Mouse (Mus musculus): ENCODE measurements around the gene Ly6g6d.

Gene Ly6g6d

GRCm38 (mm10) chr17:35023756-35024155, 54.1 kb downstream of the Ly6g6d start:
- DNase-seq (ENCODE audit: low read depth) = no peak

- DNase-seq (ENCODE audit: low read depth) = no peak
Measured at GRCm38 (mm10) chr17:35023221-35023620, 54.6 kb downstream of the Ly6g6d start.

GRCm38 (mm10) chr17:35022541-35023060, 55.3 kb downstream of the Ly6g6d start:
- no peak for DNase-seq (ENCODE audit: low read depth)

GRCm38 (mm10) chr17:35021842-35022477, 55.9 kb downstream of the Ly6g6d start:
- no peak for DNase-seq (ENCODE audit: low read depth)

Data from induced T-regulatory cell, adult 2 months (primary cell).